Mouse (Mus musculus): Measurements from ENCODE around the gene Gja3. TPM values are rescaled to one million over a fixed set of nuclear protein-coding genes. Genes with fewer than 3 reads are reported as not detected.
"Not testable (repeated sequence)": the region's sequence is repeated elsewhere in the genome, so short reads cannot be mapped to it uniquely, and the experiment has no call there.

Gja3 gene
- polyA plus RNA-seq, 1 experiment from 2014 or later, result 3.3 TPM

DNA sequence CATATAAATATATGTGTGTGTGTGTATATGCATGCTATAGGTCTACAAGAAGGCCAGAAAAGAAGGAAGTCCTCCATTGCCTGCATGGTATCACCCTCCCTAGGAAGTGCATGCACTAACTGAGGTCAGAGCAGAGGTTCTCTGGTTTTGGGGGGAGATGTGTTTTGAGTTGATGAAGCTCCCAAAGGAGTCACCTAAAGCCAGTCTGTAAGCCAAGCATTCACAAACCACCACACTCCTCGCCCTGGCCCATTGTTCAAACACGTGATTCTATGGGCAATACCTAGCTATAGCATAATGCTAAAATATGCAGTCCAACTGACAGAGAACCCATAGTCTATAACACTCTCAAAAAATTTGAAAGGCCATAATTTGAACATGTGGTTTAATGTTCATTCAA is 39.5 kb downstream of the Gja3 start:
- ATAC-seq (ENCODE audit: low read depth), result no peak
- no peaks in the 10 kb centered on the region for H3K9me3 ChIP-seq
- H3K36me3 ChIP-seq, result no peaks in the 10 kb centered on the region
- 85% methylated on average over 2 of the region's 2 CpGs for WGBS
- no peak overlapping the region for H3K4me3 ChIP-seq
- no peak overlapping the region for H3K4me2 ChIP-seq
- H3K27ac ChIP-seq (replicated peaks), result no peak overlapping the region
- H3K27me3 ChIP-seq, result no peaks in the 10 kb centered on the region
- H3K9ac ChIP-seq, result no peak overlapping the region
- no peaks in the 10 kb centered on the region for H3K4me1 ChIP-seq (replicated peaks)

DNA sequence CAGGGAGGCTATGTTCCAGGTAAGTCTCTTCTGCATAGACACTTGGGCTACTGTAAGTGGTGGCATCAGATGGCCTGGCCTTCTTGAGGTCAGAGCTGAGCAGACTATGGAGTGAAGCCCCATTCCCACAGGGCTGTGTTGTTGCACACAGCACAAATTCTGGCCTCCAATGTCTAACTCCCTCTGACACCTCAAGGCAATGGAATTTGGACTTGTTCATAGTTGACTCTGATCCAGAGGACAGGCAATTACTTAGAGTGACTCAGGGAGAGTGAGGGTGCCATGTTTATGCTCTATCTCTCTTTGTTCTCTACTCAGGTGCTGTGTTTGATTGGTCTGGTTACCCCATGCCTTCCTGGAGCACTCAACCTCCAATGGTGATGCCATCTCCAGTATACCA is 41.1 kb downstream of the Gja3 start:
- H3K9me3 ChIP-seq; H3K36me3 ChIP-seq; H3K4me3 ChIP-seq; H3K27ac ChIP-seq (replicated peaks); ATAC-seq (ENCODE audit: low read depth); H3K27me3 ChIP-seq; H3K4me2 ChIP-seq; H3K9ac ChIP-seq; H3K4me1 ChIP-seq (replicated peaks): not testable (repeated sequence)

DNA sequence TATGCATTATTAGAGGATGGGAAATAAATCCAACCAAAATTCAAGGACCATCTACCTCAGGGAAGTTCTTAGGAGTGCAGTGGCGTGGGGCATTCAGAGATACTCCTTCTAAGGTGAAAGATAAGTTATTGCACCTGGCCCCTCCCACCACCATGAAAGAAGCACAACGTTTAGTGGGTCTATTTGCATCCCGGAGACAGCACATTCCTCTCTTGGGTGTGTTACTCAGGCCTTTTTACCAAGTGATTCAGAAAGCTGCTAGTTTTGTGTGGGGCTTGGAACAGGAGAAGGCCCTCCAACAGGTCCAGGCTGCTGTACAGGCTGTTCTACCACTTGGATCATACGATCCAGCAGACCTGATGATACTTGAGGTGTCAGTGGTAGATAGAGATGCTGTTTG is 69.3 kb downstream of the Gja3 start:
- no peaks in the 10 kb centered on the region for H3K36me3 ChIP-seq
- no peaks in the 10 kb centered on the region for H3K27me3 ChIP-seq
- H3K4me2 ChIP-seq, result no peak overlapping the region
- no peak overlapping the region for H3K9ac ChIP-seq
- no peak overlapping the region for H3K4me3 ChIP-seq
- WGBS, result 79% methylated on average over 4 of the region's 4 CpGs
- H3K9me3 ChIP-seq, result no peaks in the 10 kb centered on the region
- no peak overlapping the region for H3K27ac ChIP-seq (replicated peaks)
- ATAC-seq (ENCODE audit: low read depth), result no peak
- no peaks in the 10 kb centered on the region for H3K4me1 ChIP-seq (replicated peaks)

Other genes with a start within 250 kb of the Gja3 start
- gene Zmym5, start 246.4 kb downstream of the Gja3 start, polyA plus RNA-seq (2015; fragmentation: Nextera tagmentation; extraction: Ambion mirVana), result 31.3 and 35.6 TPM in 2 replicates
- gene Zmym2, start 171.4 kb downstream of the Gja3 start, polyA plus RNA-seq (2015; fragmentation: Nextera tagmentation; extraction: Ambion mirVana), result 60.6 and 71.7 TPM in 2 replicates
- 16.0 and 19.8 TPM in 2 replicates for gene Gjb2, start 46.6 kb upstream of the Gja3 start, polyA plus RNA-seq (2015; fragmentation: Nextera tagmentation; extraction: Ambion mirVana)
- not detected in 2 replicates for gene Gm4491, start 57.8 kb upstream of the Gja3 start, polyA plus RNA-seq (2015; fragmentation: Nextera tagmentation; extraction: Ambion mirVana)
- gene Gjb6, start 75.5 kb upstream of the Gja3 start, polyA plus RNA-seq (2015; fragmentation: Nextera tagmentation; extraction: Ambion mirVana), result 15.7 and 16.8 TPM in 2 replicates

Data from neural tube, embryonic 13.5 days (tissue).